Mouse (Mus musculus): ENCODE results near the gene Amph.

Gene Amph

GRCm38 (mm10) chr13:19101889-19102402 lies 153.9 kb downstream of the Amph start:
- TF ChIP-seq GATA4 (IDR thresholded peaks at IDR 0.05; ENCODE audit: insufficient replicate concordance, low read length), result no peak

- no peak for TF ChIP-seq GATA4 (IDR thresholded peaks at IDR 0.05; ENCODE audit: insufficient replicate concordance, low read length)
Measured at GRCm38 (mm10) chr13:19106418-19106817, 158.4 kb downstream of the Amph start.

DNA sequence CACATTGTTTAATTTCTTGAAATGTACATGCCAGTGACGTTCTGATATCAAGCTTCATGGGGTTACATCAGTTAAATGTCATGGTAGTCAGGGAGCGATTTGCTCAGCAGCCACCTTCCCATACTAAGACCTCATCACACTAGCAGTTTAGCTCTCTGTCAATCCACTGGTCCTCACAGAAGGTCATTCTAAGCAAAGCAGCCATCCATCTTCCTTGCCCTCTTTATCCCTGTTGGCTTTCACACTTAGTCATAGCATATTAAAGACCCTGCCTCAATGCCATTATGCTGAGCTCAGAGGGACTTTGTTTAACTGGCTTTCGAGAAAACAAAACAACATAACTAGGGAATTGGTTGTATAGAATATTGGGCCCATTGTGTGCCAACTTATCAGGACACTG lies 161.3 kb downstream of the Amph start:
- no peak for TF ChIP-seq GATA4 (IDR thresholded peaks at IDR 0.05; ENCODE audit: insufficient replicate concordance, low read length)

- TF ChIP-seq GATA4 (IDR thresholded peaks at IDR 0.05; ENCODE audit: insufficient replicate concordance, low read length), result no peak
Measured at GRCm38 (mm10) chr13:19113034-19113922, 165.3 kb downstream of the Amph start.

GRCm38 (mm10) chr13:19126912-19127552 lies 179.0 kb downstream of the Amph start:
- TF ChIP-seq GATA4 (IDR thresholded peaks at IDR 0.05; ENCODE audit: insufficient replicate concordance, low read length), result no peak

- TF ChIP-seq GATA4 (IDR thresholded peaks at IDR 0.05; ENCODE audit: insufficient replicate concordance, low read length), result 0 out of 2 replicates have a peak, but pooled peaks have one; percentile 14
Measured at GRCm38 (mm10) chr13:19133833-19134232, 185.8 kb downstream of the Amph start.

DNA sequence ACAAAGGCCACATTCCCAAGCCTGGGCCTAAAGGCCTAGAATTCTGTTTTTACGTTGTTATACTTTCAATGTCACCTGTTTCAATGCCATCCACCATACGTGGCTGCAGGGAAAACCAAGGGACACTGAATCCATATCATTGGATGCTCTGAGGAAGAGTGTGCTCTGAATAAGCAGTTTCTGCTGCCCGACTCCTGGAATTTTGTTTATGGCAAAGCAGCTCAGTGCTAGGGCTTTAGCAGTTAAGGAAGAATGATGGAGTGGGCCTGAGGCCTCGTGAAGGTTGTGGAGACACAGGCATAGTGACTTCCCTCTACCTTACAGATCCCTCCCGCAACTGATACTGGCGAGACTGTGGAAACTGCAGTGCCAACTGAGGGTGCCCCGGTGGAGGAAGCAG lies 189.2 kb downstream of the Amph start:
- no peak for TF ChIP-seq GATA4 (IDR thresholded peaks at IDR 0.05; ENCODE audit: insufficient replicate concordance, low read length)

GRCm38 (mm10) chr13:19137932-19138331 lies 189.9 kb downstream of the Amph start:
- no peak for TF ChIP-seq GATA4 (IDR thresholded peaks at IDR 0.05; ENCODE audit: insufficient replicate concordance, low read length)

DNA sequence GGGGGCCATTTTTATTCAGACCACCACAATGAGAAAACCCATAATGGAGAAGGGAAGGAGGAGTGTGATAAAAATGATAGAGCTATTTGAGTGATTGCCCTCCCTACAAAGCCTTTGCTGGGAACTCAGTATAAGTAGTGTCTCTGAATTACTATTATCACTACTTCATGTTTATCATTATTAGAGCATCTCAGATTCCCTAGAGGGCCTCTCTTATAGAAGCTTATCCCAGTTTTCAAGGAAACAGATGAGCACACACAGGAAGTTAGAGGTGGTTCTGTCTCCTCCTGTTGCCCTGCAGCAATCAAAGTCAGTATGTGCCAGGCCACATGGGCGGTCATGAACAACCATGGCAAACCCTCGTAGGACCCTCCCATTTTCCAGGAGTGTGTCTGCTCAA lies 190.5 kb downstream of the Amph start:
- TF ChIP-seq GATA4 (IDR thresholded peaks at IDR 0.05; ENCODE audit: insufficient replicate concordance, low read length), result no peak

DNA sequence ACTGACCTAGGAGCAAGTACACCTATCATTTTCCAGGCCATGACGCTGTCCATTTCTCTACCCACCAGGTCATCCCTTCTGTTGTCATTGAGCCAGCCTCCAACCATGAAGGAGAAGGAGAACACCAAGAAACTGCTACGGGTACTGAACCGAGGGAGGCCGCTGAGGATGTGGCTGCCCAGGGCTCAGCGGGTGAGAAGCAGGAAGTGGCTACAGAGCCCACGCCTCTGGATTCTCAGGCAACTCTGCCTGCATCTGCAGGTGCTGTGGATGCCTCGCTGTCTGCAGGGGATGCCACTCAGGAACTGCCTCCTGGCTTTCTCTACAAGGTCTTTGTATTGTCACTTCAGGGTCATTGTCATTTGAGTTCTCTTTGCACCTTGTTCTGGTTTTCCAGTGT lies 191.1 kb downstream of the Amph start:
- no peak for TF ChIP-seq GATA4 (IDR thresholded peaks at IDR 0.05; ENCODE audit: insufficient replicate concordance, low read length)

DNA sequence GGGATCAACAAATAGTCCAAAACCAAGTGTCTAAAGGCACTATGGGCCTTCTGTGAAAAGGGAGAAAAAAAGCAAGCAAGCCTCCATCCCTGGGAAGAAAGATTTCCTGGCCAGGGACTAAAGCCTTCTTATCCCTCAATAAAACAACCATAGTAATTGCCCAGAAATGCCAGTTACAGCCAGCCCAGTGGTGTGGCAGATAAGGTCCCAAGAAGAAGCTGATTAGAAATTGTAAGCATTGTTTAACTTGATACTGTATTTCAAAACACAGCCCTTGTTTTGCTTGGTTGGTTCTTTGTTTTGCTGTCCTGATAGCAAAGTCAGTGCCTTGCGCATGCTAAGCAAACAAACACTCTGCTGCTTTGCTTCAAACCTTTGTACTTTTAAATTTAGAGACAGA lies 191.8 kb downstream of the Amph start:
- no peak for TF ChIP-seq GATA4 (IDR thresholded peaks at IDR 0.05; ENCODE audit: insufficient replicate concordance, low read length)

DNA sequence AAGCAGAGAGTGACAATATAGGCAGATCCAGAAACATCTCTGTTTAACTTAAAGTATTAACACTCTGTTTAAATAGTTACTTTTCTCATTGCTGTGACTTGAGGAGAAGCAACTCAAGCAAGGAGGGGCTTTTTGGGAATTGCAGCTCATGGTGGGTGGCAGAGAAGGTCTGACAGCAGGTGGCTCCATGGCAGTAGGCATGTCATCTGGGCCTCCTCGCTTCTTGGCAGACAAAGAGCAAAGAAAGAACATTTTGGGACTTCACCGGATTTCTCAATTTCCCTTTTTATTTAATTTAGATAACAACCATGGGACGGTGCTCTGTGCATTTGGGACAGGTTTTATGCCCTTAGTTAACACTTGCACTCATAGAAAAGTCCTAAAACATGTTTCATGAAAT lies 195.8 kb downstream of the Amph start:
- TF ChIP-seq GATA4 (IDR thresholded peaks at IDR 0.05; ENCODE audit: insufficient replicate concordance, low read length), result no peak

GRCm38 (mm10) chr13:19147468-19147867 lies 199.5 kb downstream of the Amph start:
- TF ChIP-seq GATA4 (IDR thresholded peaks at IDR 0.05; ENCODE audit: insufficient replicate concordance, low read length), result no peak

- TF ChIP-seq GATA4 (IDR thresholded peaks at IDR 0.05; ENCODE audit: insufficient replicate concordance, low read length), result no peak
Measured at GRCm38 (mm10) chr13:19149574-19149973, 201.6 kb downstream of the Amph start.

DNA sequence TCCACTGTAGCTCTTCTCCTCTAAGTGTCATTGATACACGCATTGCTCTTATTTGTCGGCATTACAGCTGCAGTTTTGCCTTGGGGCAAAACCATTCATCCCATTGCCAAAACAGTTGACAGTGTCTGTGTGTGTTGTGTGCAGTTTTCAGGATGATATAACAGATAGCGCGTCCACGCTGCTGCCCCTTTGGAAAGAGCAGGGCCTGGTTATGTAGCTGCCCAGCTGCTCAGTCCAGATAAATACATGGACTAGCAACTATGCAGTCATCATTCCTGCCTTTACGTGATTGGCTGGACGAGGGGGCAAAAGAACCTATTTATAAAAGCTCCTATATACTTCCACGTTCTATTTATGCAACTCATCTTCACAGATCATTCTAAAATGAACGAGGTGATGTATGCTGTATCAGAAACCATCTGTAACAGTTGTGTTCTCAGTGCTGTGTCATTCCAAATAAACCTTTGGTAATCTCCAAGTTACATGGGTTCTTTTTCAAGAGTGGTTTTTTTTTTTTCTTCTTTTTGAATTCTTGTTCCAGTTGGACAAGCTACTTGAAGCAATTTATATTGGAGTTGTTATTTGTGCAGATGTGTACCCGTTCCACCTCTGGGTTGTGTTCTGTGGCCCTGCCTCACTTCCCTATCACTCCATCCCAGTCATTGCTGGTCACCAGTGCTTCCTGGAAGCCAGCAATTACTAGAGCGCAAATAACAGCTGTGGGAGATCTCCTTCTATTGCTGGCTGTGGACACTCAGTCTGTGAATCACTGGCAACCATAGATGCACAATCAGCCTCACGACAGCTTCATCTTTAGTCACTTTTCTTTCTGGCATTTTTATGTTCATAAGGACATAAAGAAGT lies 202.7 kb downstream of the Amph start:
- TF ChIP-seq GATA4 (IDR thresholded peaks at IDR 0.05; ENCODE audit: insufficient replicate concordance, low read length), result no peak

Data from liver, adult (tissue).